Mouse (Mus musculus) liver, embryonic 14.5 days (tissue): Measurements from ENCODE around the gene Stub1. TPM values are rescaled to one million over a fixed set of nuclear protein-coding genes. Genes with fewer than 3 reads are reported as not detected.

Source experiments
- ATAC-seq: fragments of 200-750 bp; cut with Nextera tagmentation; 2 replicates; pipeline ENCODE4 v1.8.0; 2017; ENCODE audit warnings: moderate number of reproducible peaks, mild to moderate bottlenecking, moderate library complexity; ENCODE audit not compliant: insufficient read depth
- DNase-seq, 3 experiments: peaks; one replicate each; pipeline ENCODE4 v3.0.0-alpha.2; 2012 to 2013; ENCODE audit warnings: low read depth in 3 of 3, low spot score in 3 of 3
- H3K27ac ChIP-seq: fragments of 300-500 bp; sonication (generic); 2 replicates; pipeline ENCODE4 v1.5.1; 2014; ENCODE audit warnings: moderate library complexity, mild to moderate bottlenecking, control low read depth, inconsistent platforms
- H3K27me3 ChIP-seq: fragments of 300-500 bp; sonication (generic); 2 replicates; pipeline ENCODE4 v1.6.1; 2014; ENCODE audit warnings: mild to moderate bottlenecking, low read length, moderate library complexity; ENCODE audit not compliant: control insufficient read depth, insufficient read depth
- H3K36me3 ChIP-seq: fragments of 300-500 bp; sonication (generic); replicated peaks from 2 replicates; pipeline ENCODE4 v1.6.1; 2014; ENCODE audit warnings: low read depth; ENCODE audit not compliant: control insufficient read depth, insufficient read depth
- H3K4me1 ChIP-seq, 2 experiments: fragments of 200-500 bp in 1 of 2; fragments of 300-500 bp in 1 of 2; sonication (generic) in 1 of 2; replicated peaks; 2 replicates each; pipeline ENCODE4 v1.6.1; 2012 to 2014; ENCODE audit warnings: antibody characterized with exemption in 1 of 2, inconsistent platforms in 1 of 2, low read length in 1 of 2; ENCODE audit not compliant: control insufficient read depth in 2 of 2, insufficient read depth in 2 of 2
- H3K4me2 ChIP-seq: fragments of 300-500 bp; sonication (generic); 2 replicates; pipeline ENCODE4 v1.6.1; 2014; ENCODE audit warnings: low read depth, mild to moderate bottlenecking, control low read depth, moderate library complexity
- H3K4me3 ChIP-seq, 2 experiments: fragments of 200-500 bp in 1 of 2; fragments of 300-500 bp in 1 of 2; sonication (generic) in 1 of 2; 2 replicates each; pipeline ENCODE4 v1.5.1; 2012 to 2014; ENCODE audit warnings: low read depth in 2 of 2, low read length in 2 of 2, mild to moderate bottlenecking in 2 of 2, control low read depth in 1 of 2, inconsistent platforms in 1 of 2, moderate library complexity in 1 of 2; ENCODE audit not compliant: insufficient read depth in 1 of 2
- H3K9ac ChIP-seq: fragments of 300-500 bp; sonication (generic); replicated peaks from 2 replicates; pipeline ENCODE4 v1.6.1; 2014; ENCODE audit warnings: mild to moderate bottlenecking, control low read depth, moderate library complexity
- H3K9me3 ChIP-seq: fragments of 300-500 bp; sonication (generic); 2 replicates; pipeline ENCODE4 v1.6.1; 2016; ENCODE audit warnings: low read length, mixed read lengths; ENCODE audit not compliant: control insufficient read depth
- CTCF ChIP-seq: IDR thresholded peaks from 2 replicates; pipeline ENCODE4 v1.5.1; 2016; ENCODE audit warnings: antibody characterized with exemption, low read depth, control low read depth
- EP300 ChIP-seq: IDR thresholded peaks from 2 replicates; pipeline ENCODE4 v1.6.1; 2016; ENCODE audit warnings: antibody characterized with exemption, low read depth
- WGBS: fragments of 180-500 bp; shearing (Covaris S2); extraction: QIAGEN DNeasy Blood & Tissue Kit; methylation state at CpG from one replicate; pipeline ENCODE4 v1.1.7; 2014; ENCODE audit not compliant: insufficient replicate concordance; 5-methylcytosine and 5-hydroxymethylcytosine counted together
- polyA plus RNA-seq, 2 experiments: library from polyadenylated mRNA; depleted of rRNA in 1 of 2; stranded (reverse) in 1 of 2; unstranded in 1 of 2; fragments of >200 nt; fragmentation: Nextera tagmentation in 1 of 2; extraction: Ambion mirVana in 1 of 2; gene quantifications; 2 replicates each; pipeline versions ENCODE4 v1.2.1 to v1.2.3; 2012 to 2014

The Stub1 gene
- polyA plus RNA-seq, 2 experiments, result 85.1 to 96.7 TPM

GRCm38 (mm10) chr17:25830200-25830753, 2.9 kb downstream of the Stub1 start:
- no peak overlapping the region; a peak in 1 of 4 replicates for H3K4me3 ChIP-seq
- H3K27me3 ChIP-seq, result no peaks in the 10 kb centered on the region
- peaks cover 14% of the 10 kb centered on the region for H3K36me3 ChIP-seq
- peak overlapping the region; percentile 70 for H3K4me2 ChIP-seq
- H3K27ac ChIP-seq, result no peak overlapping the region
- 66% methylated on average over 4 of the region's 4 CpGs for WGBS
- H3K9ac ChIP-seq, result no peak overlapping the region
- no peak for ATAC-seq
- H3K9me3 ChIP-seq, result no peaks in the 10 kb centered on the region
- DNase-seq, result no peak
- peaks cover 8 to 16% of the 10 kb centered on the region in 2 experiments for H3K4me1 ChIP-seq
- TF ChIP-seq CTCF, result no peak
- TF ChIP-seq EP300, result no peak

GRCm38 (mm10) chr17:25829558-25830017, 3.6 kb downstream of the Stub1 start:
- DNase-seq (no peak), ATAC-seq (no peak)
- TF ChIP-seq CTCF (no peak), EP300 (no peak)
- H3K9me3 ChIP-seq, result no peaks in the 10 kb centered on the region
- peak overlapping the region; percentile 67 for H3K9ac ChIP-seq
- H3K4me1 ChIP-seq, result peaks cover 12 to 17% of the 10 kb centered on the region in 2 experiments
- peak overlapping the region; percentile 70 for H3K4me2 ChIP-seq
- peaks cover 14% of the 10 kb centered on the region for H3K36me3 ChIP-seq
- peak overlapping the region; percentile 64 to 72 for H3K4me3 ChIP-seq
- peak overlapping the region; percentile 38; the same call in 1 of the 2 replicates for H3K27ac ChIP-seq
- 33% methylated on average over 8 of the region's 8 CpGs for WGBS
- H3K27me3 ChIP-seq, result no peaks in the 10 kb centered on the region

GRCm38 (mm10) chr17:25828712-25829557, 4.3 kb downstream of the Stub1 start, which contains the start of gene Jmjd8:
TSS of gene Jmjd8 (plus strand) at chr17:25828867.
- peak within 1 kb of the TSS; percentile 70 for H3K4me2 ChIP-seq
- DNase-seq (peak; percentile 59 to 69 (median 64)), ATAC-seq (0 out of 2 replicates have a peak, but pooled peaks have one; percentile 11)
- TF ChIP-seq EP300 (no peak), CTCF (peak; percentile 67)
- 1% methylated on average over 32 of the region's 32 CpGs for WGBS
- no peaks in the 10 kb centered on the region for H3K9me3 ChIP-seq
- H3K36me3 ChIP-seq, result peaks cover 14% of the 10 kb centered on the region
- peak within 1 kb of the TSS; percentile 64 to 72 for H3K4me3 ChIP-seq
- peaks cover 18 to 23% of the 10 kb centered on the region in 2 experiments for H3K4me1 ChIP-seq
- H3K27me3 ChIP-seq, result no peaks in the 10 kb centered on the region
- peak within 1 kb of the TSS; percentile 67 for H3K9ac ChIP-seq
- H3K27ac ChIP-seq, result peak within 1 kb of the TSS; percentile 38

- TF ChIP-seq EP300 (no peak), CTCF (no peak)
- ATAC-seq (no peak), DNase-seq (no peak)
- peak overlapping the region; percentile 64 to 72; a peak in 2 of 4 replicates for H3K4me3 ChIP-seq
- no peak overlapping the region for H3K9ac ChIP-seq
- H3K27me3 ChIP-seq, result no peaks in the 10 kb centered on the region
- H3K36me3 ChIP-seq, result peaks cover 14% of the 10 kb centered on the region
- H3K27ac ChIP-seq, result no peak overlapping the region
- H3K9me3 ChIP-seq, result no peaks in the 10 kb centered on the region
- peak overlapping the region; percentile 70 for H3K4me2 ChIP-seq
- 80% methylated on average over 8 of the region's 8 CpGs for WGBS
- peaks cover 18 to 22% of the 10 kb centered on the region in 2 experiments for H3K4me1 ChIP-seq
Observed at GRCm38 (mm10) chr17:25828223-25828594, 5.0 kb downstream of the Stub1 start.
